Mouse (Mus musculus): ENCODE results near the gene Clec4g.

Clec4g gene

GRCm38 (mm10) chr8:3678831-3679230, 41.6 kb downstream of the Clec4g start:
- no peak for DNase-seq

DNA sequence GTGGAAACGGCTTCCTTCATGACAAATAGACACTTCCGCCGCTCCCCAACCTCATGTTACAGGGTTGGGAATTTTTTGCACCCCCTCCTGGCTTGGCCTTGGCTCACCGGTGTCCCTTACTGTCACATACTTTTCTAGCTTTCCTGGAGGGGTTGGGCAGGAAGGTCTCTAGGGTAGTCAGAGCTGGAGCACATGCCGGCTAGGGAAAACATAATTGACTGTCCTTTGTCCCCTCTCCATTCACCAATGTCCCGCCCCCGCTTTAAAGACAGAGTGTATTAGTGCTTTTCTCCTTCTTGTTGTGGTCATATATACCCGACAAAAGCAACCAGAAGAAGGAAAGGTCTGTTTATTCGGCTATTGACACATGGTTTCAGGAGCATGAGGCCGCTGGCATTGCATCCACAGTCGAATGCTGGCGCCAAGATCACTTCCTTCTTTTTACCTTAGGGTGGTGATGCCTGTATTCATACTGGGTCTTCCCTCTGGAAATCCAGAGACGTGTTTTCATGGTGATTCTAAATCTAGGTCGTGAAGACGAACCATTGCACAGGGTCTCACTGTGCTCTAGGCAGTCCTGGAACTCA, 43.4 kb downstream of the Clec4g start:
- DNase-seq, result peak in 1 of 2 experiments; percentile 38

GRCm38 (mm10) chr8:3676131-3676992, 44.1 kb downstream of the Clec4g start, which contains the start of gene Trappc5:
TSS of gene Trappc5 (plus strand) at chr8:3676299.
- DNase-seq, result peak; percentile 97

DNA sequence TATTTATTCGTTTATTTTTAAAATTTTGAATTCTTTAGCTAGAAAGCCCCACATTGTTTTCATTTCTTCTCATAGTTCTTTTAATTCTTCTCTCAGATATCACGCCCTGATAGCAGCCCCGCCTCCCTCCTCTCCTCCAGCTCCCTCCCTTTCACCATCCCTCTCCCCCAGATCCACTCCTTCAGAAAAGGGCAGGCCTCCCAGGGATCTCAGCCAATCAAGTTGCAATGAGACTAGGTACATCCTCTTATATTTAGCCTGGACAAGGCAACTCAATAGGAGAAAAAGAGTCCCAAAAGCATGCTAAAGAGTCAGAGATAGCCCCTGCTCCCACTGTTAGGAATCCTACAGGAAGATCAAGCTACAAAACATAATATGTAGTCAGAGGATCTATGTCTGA, 45.8 kb downstream of the Clec4g start:
- no peak for DNase-seq

DNA sequence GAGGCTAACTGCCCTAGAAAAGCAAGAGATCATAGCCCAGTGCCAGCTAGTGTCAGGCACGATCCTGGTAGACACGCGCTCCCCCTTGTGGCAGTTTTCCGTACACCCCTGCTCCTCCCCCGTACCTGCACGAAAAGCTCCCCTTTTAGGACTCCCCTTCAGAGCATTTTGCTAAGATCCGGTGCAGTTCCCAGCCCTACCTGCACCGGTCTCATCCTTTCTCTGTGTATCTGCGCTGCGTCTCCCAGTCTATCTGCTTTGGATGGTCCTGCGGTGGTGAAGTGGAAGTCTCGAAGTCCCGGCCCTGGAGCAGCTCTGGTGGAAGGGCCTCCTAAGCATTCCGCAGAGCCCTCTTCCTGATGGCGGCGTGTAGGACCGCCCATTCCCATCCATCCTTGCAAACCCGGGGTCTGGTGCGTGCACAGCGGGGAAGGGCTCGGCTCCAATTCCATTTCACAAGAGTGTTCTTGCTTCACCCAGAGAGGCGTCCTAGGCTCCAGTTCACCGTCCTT, 48.4 kb downstream of the Clec4g start, which contains the start of gene Fcor:
TSS of gene Fcor (minus strand) at position 383 of the 512 bp plus-strand sequence.
- DNase-seq, result peak; percentile 95

DNA sequence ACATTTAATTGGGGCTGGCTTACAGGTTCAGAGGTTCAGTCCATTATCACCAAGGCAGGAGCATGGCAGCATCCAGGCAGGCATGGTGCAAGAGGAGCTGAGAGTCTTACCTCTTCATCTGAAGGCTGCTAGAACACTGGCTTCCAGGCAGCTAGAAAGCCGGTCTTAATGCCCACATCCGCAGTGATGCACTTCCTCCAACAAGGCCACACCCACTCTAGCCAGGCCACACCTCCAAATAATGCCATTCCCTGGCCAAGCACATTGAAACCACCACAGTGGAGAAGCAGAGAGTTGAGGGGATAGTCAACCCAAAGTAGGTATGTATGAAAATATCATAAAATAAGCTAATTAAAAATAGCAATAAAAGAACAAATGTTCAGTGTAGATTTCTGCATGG, 50.1 kb downstream of the Clec4g start:
- DNase-seq, result no peak

DNA sequence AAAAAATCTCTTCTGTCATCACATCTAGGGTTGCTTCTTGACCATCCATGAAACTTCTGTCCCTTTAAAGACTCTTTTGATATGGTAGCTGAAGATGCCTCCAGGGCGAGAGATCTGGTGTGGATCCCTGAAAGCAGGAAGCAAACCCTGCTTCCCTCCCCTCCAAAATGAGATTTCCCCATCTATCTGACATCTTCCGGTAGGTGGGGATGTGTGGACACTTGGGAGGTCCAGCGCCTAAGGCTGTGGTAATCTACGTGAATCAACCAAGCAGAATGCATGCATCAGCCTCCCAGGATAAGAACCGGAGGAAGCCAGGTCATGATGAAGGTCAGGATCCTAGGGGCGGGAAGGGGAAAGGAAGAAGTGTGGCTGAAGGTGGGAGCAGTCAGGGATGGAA, 54.9 kb downstream of the Clec4g start, which contains the start of gene Mcemp1:
TSS of gene Mcemp1 (plus strand) at position 248 of the 400 bp plus-strand sequence.
- DNase-seq, result no peak

- no peak for DNase-seq
Observed at GRCm38 (mm10) chr8:3664405-3664804, 56.0 kb downstream of the Clec4g start.

DNA sequence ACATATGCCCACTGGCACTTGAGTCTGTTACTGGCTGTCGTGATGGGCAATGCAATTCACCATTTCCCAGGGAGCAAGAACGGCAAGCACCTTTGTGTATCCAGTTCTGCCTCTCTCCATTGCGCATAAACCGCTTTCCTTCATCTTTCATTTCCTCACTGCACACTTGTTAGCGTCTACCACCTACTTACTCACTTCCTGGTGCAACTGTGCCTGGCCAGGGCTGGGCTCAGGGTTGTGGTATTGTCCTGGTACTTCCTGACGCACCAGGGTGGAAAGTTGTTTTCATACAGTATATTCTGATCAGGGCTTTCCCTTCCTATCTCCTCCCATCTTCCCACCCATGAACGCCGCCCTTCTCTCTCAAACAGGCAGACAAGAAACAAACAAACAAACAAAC, 59.6 kb downstream of the Clec4g start:
- no peak for DNase-seq

Data from cerebellum, postnatal 25 days (tissue).